Mouse (Mus musculus) brain, embryonic 14.5 days (tissue): ENCODE measurements at regions not wholly inside any gene's neighbourhood (a gene's known extent, or its start where the extent isn't known, plus 50 kb on each side); places are given as distances from the start of the nearest gene placed in this dataset.

Source experiments
- CTCF ChIP-seq: fragments of 200-500 bp; IDR thresholded peaks from 2 replicates; pipeline ENCODE4 v1.5.1; 2012; ENCODE audit warnings: inconsistent platforms, mild to moderate bottlenecking, moderate library complexity, borderline replicate concordance; ENCODE audit not compliant: insufficient read depth, insufficient read length; ENCODE audit errors: extremely low read depth
- POLR2A ChIP-seq: fragments of 200-500 bp; IDR thresholded peaks from 2 replicates; pipeline ENCODE4 v1.6.1; 2012; ENCODE audit warnings: mild to moderate bottlenecking, inconsistent platforms, borderline replicate concordance; ENCODE audit not compliant: poor library complexity, insufficient read depth, insufficient read length, severe bottlenecking; ENCODE audit errors: extremely low read depth

DNA sequence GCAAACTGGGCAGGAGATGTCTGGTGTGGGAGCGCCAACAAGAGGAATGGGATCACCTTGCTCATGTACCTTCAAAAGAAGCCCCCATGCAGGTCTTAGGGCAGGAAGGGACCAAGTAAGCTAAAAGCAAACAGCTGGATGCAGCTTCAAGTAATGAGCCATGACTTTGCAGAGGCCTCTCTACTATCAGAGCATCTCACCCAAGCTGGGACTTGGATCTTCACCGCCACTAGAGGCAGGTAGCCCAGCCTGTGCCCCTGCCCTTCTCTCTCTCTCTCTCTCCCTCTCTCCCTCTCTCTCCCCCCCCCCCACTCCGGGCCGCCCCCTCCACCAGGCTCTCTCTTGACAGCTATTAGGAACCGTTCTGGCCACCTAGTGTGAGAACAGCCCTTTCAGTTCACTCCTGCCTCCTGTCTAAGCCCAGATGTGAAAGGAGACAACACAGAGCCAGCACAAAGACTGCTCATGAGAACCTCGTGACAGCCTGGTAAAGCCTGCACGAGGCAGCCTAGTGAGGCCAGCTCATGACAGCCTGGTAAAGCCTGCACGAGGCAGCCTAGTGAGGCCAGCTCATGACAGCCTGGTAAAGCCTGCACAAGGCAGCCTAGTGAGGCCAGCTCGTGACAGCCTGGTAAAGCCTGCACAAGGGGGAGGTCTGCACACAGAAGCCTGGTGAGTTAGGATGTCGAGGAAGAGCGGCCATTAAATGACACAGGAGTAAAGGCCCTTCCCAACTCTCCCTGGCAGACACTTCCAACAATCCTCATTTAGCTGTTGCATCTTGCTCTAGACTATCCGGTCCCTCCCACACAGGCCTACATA, 85.8 kb downstream of the Irs2 start:
- TF ChIP-seq CTCF (no peak), POLR2A (no peak)
